Comparison of ENCODE assay signal across 10 mouse cellular contexts in genomic region chr17:10040951-10041359, GRCm38 (mm10).
A peak's percentile ranks its signal among the peaks of the same experiment; 100 is the strongest.
DNase-seq lines count a peak whose midpoint lies in the region; ATAC-seq and TF ChIP-seq lines count a peak whose summit lies in the region.
"Had no signal": no experiment of that assay in that cellular context is flagged by ENCODE, and none has a peak within 500 bp of the region (broad histone marks: within the 10 kb centered on the region; RNA-seq: fewer than 3 reads in every experiment).

No protein-coding gene starts in this region.

- no peak for TF ChIP-seq CTCF in C2C12 (IDR thresholded peaks at IDR 0.05; ENCODE audit: control insufficient read depth, insufficient read depth, insufficient read length)
- TF ChIP-seq CTCF in heart, postnatal 0 days (IDR thresholded peaks at IDR 0.05; ENCODE audit: low read depth) = no peak
- no peak for TF ChIP-seq CTCF in lung, embryonic 14.5 days (IDR thresholded peaks at IDR 0.05; ENCODE audit: low read depth)

- H3K79me3 ChIP-seq in C2C12 (ENCODE audit: low read depth) = no peaks in the 10 kb centered on the region

- H3K9ac ChIP-seq in heart, postnatal 0 days (replicated peaks; ENCODE audit: low read depth, low read length) = no peak overlapping the region
- H3K9ac ChIP-seq in lung, embryonic 14.5 days = no peak overlapping the region
- no peak overlapping the region for H3K9ac ChIP-seq in hindbrain, embryonic 11.5 days (ENCODE audit: low read depth, low read length)
- H3K9ac ChIP-seq: neural tube, embryonic 12.5 days had no signal

- ATAC-seq in heart, postnatal 0 days (ENCODE audit: insufficient read depth, low read depth) = peak; percentile 72
- ATAC-seq in lung, embryonic 14.5 days (ENCODE audit: insufficient read depth) = peak; percentile 54; the same call in 1 of the 2 replicates
- ATAC-seq in hindbrain, embryonic 11.5 days (ENCODE audit: low FRiP score) = no peak

- no peaks in the 10 kb centered on the region for H3K9me3 ChIP-seq in heart, postnatal 0 days (replicated peaks; ENCODE audit: control insufficient read depth, low read length)
- no peaks in the 10 kb centered on the region for H3K9me3 ChIP-seq in lung, embryonic 14.5 days (ENCODE audit: low read depth, low read length)
- no peaks in the 10 kb centered on the region for H3K9me3 ChIP-seq in hindbrain, embryonic 11.5 days (ENCODE audit: control insufficient read depth, low read length)
- H3K9me3 ChIP-seq: neural tube, embryonic 12.5 days had no signal

- no peaks in the 10 kb centered on the region for H3K27me3 ChIP-seq in C2C12 (ENCODE audit: control insufficient read depth, insufficient read depth, insufficient read length)
- no peaks in the 10 kb centered on the region for H3K27me3 ChIP-seq in heart, postnatal 0 days (ENCODE audit: control insufficient read depth, insufficient read depth, low read length)
- no peaks in the 10 kb centered on the region for H3K27me3 ChIP-seq in lung, embryonic 14.5 days (ENCODE audit: insufficient read depth, low read length)
- H3K27me3 ChIP-seq in hindbrain, embryonic 11.5 days (ENCODE audit: control insufficient read depth, insufficient read depth, low read length) = no peaks in the 10 kb centered on the region
- H3K27me3 ChIP-seq: neural tube, embryonic 12.5 days had no signal

- H3K36me3 ChIP-seq in C2C12 (ENCODE audit: control insufficient read depth, insufficient read depth) = no peaks in the 10 kb centered on the region
- no peaks in the 10 kb centered on the region for H3K36me3 ChIP-seq in heart, postnatal 0 days (replicated peaks; ENCODE audit: control insufficient read depth, insufficient read depth, low read length)
- H3K36me3 ChIP-seq in lung, embryonic 14.5 days (ENCODE audit: insufficient read depth) = no peaks in the 10 kb centered on the region
- H3K36me3 ChIP-seq in hindbrain, embryonic 11.5 days (ENCODE audit: control insufficient read depth, insufficient read depth, low read length) = no peaks in the 10 kb centered on the region
- H3K36me3 ChIP-seq: neural tube, embryonic 12.5 days had no signal

- peak; percentile 13 to 38 for DNase-seq in adrenal gland, postnatal 36 days
- DNase-seq in heart, postnatal 0 days (ENCODE audit: low spot score) = peak; percentile 86
- peak; percentile 75 for DNase-seq in lung, embryonic 14.5 days
- DNase-seq in hindbrain, embryonic 11.5 days (ENCODE audit: low spot score) = no peak
- no peak for DNase-seq in layer of hippocampus, postnatal 36 days
- no peak for DNase-seq in layer of hippocampus, postnatal 10 days (ENCODE audit: low spot score in 2 of 2)
- DNase-seq: cerebellum, postnatal 25 days had no signal

- no peaks in the 10 kb centered on the region for H3K79me2 ChIP-seq in C2C12 (ENCODE audit: control insufficient read depth, insufficient read depth)

- 27% methylated on average over 4 of the region's 4 CpGs for WGBS in heart, postnatal 0 days
- 30% methylated on average over 4 of the region's 4 CpGs for WGBS in lung, embryonic 14.5 days
- 81% methylated on average over 4 of the region's 4 CpGs for WGBS in hindbrain, embryonic 11.5 days

- peaks cover 25% of the 10 kb centered on the region for H3K4me1 ChIP-seq in heart, postnatal 0 days (ENCODE audit: control insufficient read depth, insufficient read depth)
- no peaks in the 10 kb centered on the region for H3K4me1 ChIP-seq in lung, embryonic 14.5 days (ENCODE audit: insufficient read depth)
- H3K4me1 ChIP-seq in hindbrain, embryonic 11.5 days (replicated peaks; ENCODE audit: control insufficient read depth, insufficient read depth, low read length) = no peaks in the 10 kb centered on the region
- H3K4me1 ChIP-seq: neural tube, embryonic 12.5 days had no signal

- H3ac ChIP-seq in C2C12 (ENCODE audit: control insufficient read depth, insufficient read length, low read depth) = no peak overlapping the region

- H3K4me2 ChIP-seq in heart, postnatal 0 days (ENCODE audit: low read depth, low read length) = no peak overlapping the region
- no peak overlapping the region for H3K4me2 ChIP-seq in lung, embryonic 14.5 days
- no peak overlapping the region for H3K4me2 ChIP-seq in hindbrain, embryonic 11.5 days (replicated peaks; ENCODE audit: low read depth, low read length)
- H3K4me2 ChIP-seq: neural tube, embryonic 12.5 days had no signal

- no peak overlapping the region for H3K4me3 ChIP-seq in C2C12 (ENCODE audit: insufficient read depth, poor library complexity, severe bottlenecking)
- no peak overlapping the region for H3K4me3 ChIP-seq in heart, postnatal 0 days (ENCODE audit: low read depth, low read length)
- no peak overlapping the region for H3K4me3 ChIP-seq in lung, embryonic 14.5 days (ENCODE audit: low read depth, low read length)
- no peak overlapping the region for H3K4me3 ChIP-seq in hindbrain, embryonic 11.5 days (ENCODE audit: low read depth, low read length)
- H3K4me3 ChIP-seq: neural tube, embryonic 12.5 days had no signal

- H3K27ac ChIP-seq in heart, postnatal 0 days (ENCODE audit: low read depth) = peak overlapping the region; percentile 78
- no peak overlapping the region for H3K27ac ChIP-seq in lung, embryonic 14.5 days (ENCODE audit: low read depth)
- H3K27ac ChIP-seq in hindbrain, embryonic 11.5 days (ENCODE audit: low read depth, low read length) = no peak overlapping the region
- H3K27ac ChIP-seq: neural tube, embryonic 12.5 days; stomach, postnatal 0 days had no signal

- TF ChIP-seq EP300 in heart, postnatal 0 days (IDR thresholded peaks at IDR 0.05; ENCODE audit: low read depth) = no peak

TF ChIP-seq in C2C12, 6 proteins besides CTCF, POLR2A, EP300 and RAD21:
- TF ChIP-seq MYOD1 (IDR thresholded peaks at IDR 0.05; ENCODE audit: control insufficient read depth, insufficient read length, low read depth) = peak; percentile 97
- TF ChIP-seq CEBPB (IDR thresholded peaks at IDR 0.05; ENCODE audit: low read depth) = no peak
- no peak for TF ChIP-seq USF1 (IDR thresholded peaks at IDR 0.05; ENCODE audit: low read depth)
- TF ChIP-seq FOSL1 (IDR thresholded peaks at IDR 0.05; ENCODE audit: insufficient read depth, low read length, poor library complexity, severe bottlenecking) = peak; percentile 90

Comparison
In these comparisons a context has a peak if more than half of its experiments do, and no peak if none do; other contexts are left out.
1. DNase-seq: peak in adrenal gland, postnatal 36 days (2 of 2), heart, postnatal 0 days (single experiment) and lung, embryonic 14.5 days (single experiment); none in hindbrain, embryonic 11.5 days (single experiment), layer of hippocampus, postnatal 36 days (0 of 2) and layer of hippocampus, postnatal 10 days (0 of 2).